Mouse (Mus musculus) heart, adult 10 weeks (tissue): ENCODE data around the gene Klk4. TPM values are rescaled to one million over a fixed set of nuclear protein-coding genes. Genes with fewer than 3 reads are reported as not detected.

Source experiments
- polyA plus RNA-seq: library from polyadenylated mRNA; stranded (reverse); fragments of 350-450 nt; fragmentation: Illumina TruSeq; extraction: RNeasy Lipid Tissue Mini Kit (QIAGEN cat#74804); gene quantifications from one replicate; pipeline ENCODE4 v1.2.3, GENCODE M21; 2014; ENCODE audit warnings: low read depth, low replicate concordance

Klk4 gene
- polyA plus RNA-seq, result not detected

GRCm38 (mm10) chr7:43880912-43881311 is at the start of gene Klk4:
Klk4 (plus strand) TSS chr7:43881160.

DNA sequence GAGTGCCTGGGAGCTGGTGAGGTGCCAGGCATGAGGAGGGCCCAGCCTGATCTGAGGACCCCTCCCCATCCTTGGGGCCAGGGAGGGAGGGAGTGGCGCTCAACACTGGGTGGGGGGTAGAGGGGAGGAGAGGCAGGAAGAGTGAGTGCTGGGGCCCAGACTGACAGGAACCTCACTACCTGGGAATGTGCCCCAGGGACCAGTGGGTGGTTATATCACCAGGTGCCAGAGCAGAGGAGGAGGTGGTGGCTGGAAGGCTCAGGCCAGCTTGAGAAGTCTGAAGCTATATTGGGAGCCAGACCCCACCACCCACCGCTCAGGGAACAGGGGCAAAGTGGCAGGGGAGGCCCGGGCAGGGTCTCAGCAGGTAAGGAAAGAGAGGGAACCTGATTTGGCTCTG is 39.3 kb upstream of the Klk4 start, which contains the start of gene Klk5:
Gene Klk5 (plus strand): TSS at position 271 of the 400 bp plus-strand sequence.

DNA sequence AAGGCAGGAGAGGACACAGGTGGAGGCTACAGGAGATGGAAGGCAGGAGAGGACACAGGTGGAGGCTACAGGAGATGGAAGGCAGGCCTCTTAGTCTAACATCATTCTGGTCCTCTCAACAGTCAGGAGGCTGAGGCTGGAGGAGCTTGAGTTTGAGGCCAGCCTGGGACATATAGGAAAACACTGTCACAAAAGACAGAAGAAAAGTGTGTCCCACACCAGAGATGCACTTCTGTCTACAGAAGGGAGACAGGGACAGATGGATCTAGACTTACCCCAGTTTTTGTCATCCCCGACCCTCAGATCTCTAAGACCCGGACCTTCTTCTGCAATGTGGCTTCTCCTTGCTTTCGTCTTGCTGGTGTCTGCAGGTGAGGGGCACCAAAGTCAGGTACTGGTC is 52.5 kb downstream of the Klk4 start, which contains the start of gene Klk15:
Gene Klk15 (plus strand): TSS at position 301 of the 400 bp plus-strand sequence.

Other genes starting within 250 kb of the Klk4 start
- gene Ceacam18, start 246.5 kb upstream of the Klk4 start, polyA plus RNA-seq, result not detected
- gene Siglece, start 221.0 kb upstream of the Klk4 start, polyA plus RNA-seq, result 1.2 TPM
- 2.5 TPM for gene Ctu1, start 209.1 kb upstream of the Klk4 start, polyA plus RNA-seq
- not detected for gene Klk14, start 190.7 kb upstream of the Klk4 start, polyA plus RNA-seq
- gene Klk13, start 168.6 kb upstream of the Klk4 start, polyA plus RNA-seq, result not detected
- not detected for gene Klk12, start 112.3 kb upstream of the Klk4 start, polyA plus RNA-seq
- gene Klk11, start 106.6 kb upstream of the Klk4 start, polyA plus RNA-seq, result not detected
- gene Klk10, start 100.1 kb upstream of the Klk4 start, polyA plus RNA-seq, result not detected
- gene Klk9, start 89.3 kb upstream of the Klk4 start, polyA plus RNA-seq, result not detected
- gene Klk8, start 83.6 kb upstream of the Klk4 start, polyA plus RNA-seq, result 8.1 TPM
- not detected for gene Klk7, start 69.9 kb upstream of the Klk4 start, polyA plus RNA-seq
- not detected for gene Klk6, start 56.7 kb upstream of the Klk4 start, polyA plus RNA-seq
- gene Klk5, start 39.2 kb upstream of the Klk4 start, polyA plus RNA-seq, result not detected
- not detected for gene Klk15, start 52.6 kb downstream of the Klk4 start, polyA plus RNA-seq
- gene Klk1b8, start 69.5 kb downstream of the Klk4 start, polyA plus RNA-seq, result not detected
- gene Klk1b1, start 85.6 kb downstream of the Klk4 start, polyA plus RNA-seq, result not detected
- gene Klk1b9, start 94.9 kb downstream of the Klk4 start, polyA plus RNA-seq, result not detected
- gene Klk1b11, start 114.7 kb downstream of the Klk4 start, polyA plus RNA-seq, result not detected
- gene Klk1b26, start 131.0 kb downstream of the Klk4 start, polyA plus RNA-seq, result 0.45 TPM
- gene Klk1b27, start 171.1 kb downstream of the Klk4 start, polyA plus RNA-seq, result not detected
- gene Klk1b21, start 221.2 kb downstream of the Klk4 start, polyA plus RNA-seq, result not detected
- not detected for gene Klk1b22, start 231.5 kb downstream of the Klk4 start, polyA plus RNA-seq